Mouse (Mus musculus) left cerebral cortex, adult 9 months (tissue): ENCODE results near the gene 1110051M20Rik.

Source experiments
- DNase-seq, 2 experiments: peaks; one replicate each; pipeline ENCODE4 v3.0.0; 2022; ENCODE audit warnings: low spot score in 2 of 2

Gene 1110051M20Rik

GRCm38 (mm10) chr2:91421641-91422040 lies 22.9 kb downstream of the 1110051M20Rik start:
- DNase-seq = no peak

GRCm38 (mm10) chr2:91413811-91414210 lies 30.7 kb downstream of the 1110051M20Rik start:
- DNase-seq = no peak

- no peak for DNase-seq
These were observed 32.1 kb downstream of the 1110051M20Rik start for GRCm38 (mm10) chr2:91412361-91412760.

- no peak for DNase-seq
These were observed 33.0 kb downstream of the 1110051M20Rik start for GRCm38 (mm10) chr2:91411473-91411872.

- no peak for DNase-seq
These were observed 36.5 kb downstream of the 1110051M20Rik start for GRCm38 (mm10) chr2:91408031-91408430.

GRCm38 (mm10) chr2:91405071-91405470 lies 39.4 kb downstream of the 1110051M20Rik start:
- no peak for DNase-seq

- no peak for DNase-seq
These were observed 44.8 kb downstream of the 1110051M20Rik start for GRCm38 (mm10) chr2:91399727-91400126.

GRCm38 (mm10) chr2:91399168-91399567 lies 45.3 kb downstream of the 1110051M20Rik start:
- no peak for DNase-seq

GRCm38 (mm10) chr2:91394078-91394477 lies 50.4 kb downstream of the 1110051M20Rik start:
- no peak for DNase-seq

- DNase-seq = no peak
These were observed 55.8 kb downstream of the 1110051M20Rik start for GRCm38 (mm10) chr2:91388738-91389137.

GRCm38 (mm10) chr2:91388281-91388680 lies 56.2 kb downstream of the 1110051M20Rik start:
- no peak for DNase-seq

- no peak for DNase-seq
These were observed 57.1 kb downstream of the 1110051M20Rik start for GRCm38 (mm10) chr2:91387287-91387958.

- no peak for DNase-seq
These were observed 57.8 kb downstream of the 1110051M20Rik start for GRCm38 (mm10) chr2:91386547-91387286.

- DNase-seq = no peak
These were observed 61.2 kb downstream of the 1110051M20Rik start for GRCm38 (mm10) chr2:91383294-91383693.

GRCm38 (mm10) chr2:91377038-91377437 lies 67.5 kb downstream of the 1110051M20Rik start:
- DNase-seq = no peak

GRCm38 (mm10) chr2:91370314-91370713 lies 74.2 kb downstream of the 1110051M20Rik start:
- no peak for DNase-seq

GRCm38 (mm10) chr2:91363272-91363671 lies 81.2 kb downstream of the 1110051M20Rik start:
- no peak for DNase-seq

GRCm38 (mm10) chr2:91361068-91361528 lies 83.4 kb downstream of the 1110051M20Rik start:
- no peak for DNase-seq

- no peak for DNase-seq
These were observed 88.7 kb downstream of the 1110051M20Rik start for GRCm38 (mm10) chr2:91355767-91356166.

GRCm38 (mm10) chr2:91354727-91355403 lies 89.6 kb downstream of the 1110051M20Rik start:
- no peak for DNase-seq

- DNase-seq = no peak
These were observed 90.7 kb downstream of the 1110051M20Rik start for GRCm38 (mm10) chr2:91353854-91354253.

GRCm38 (mm10) chr2:91351841-91352240 lies 92.7 kb downstream of the 1110051M20Rik start:
- DNase-seq = no peak
